Mouse (Mus musculus) hindlimb bud, embryonic 11.5 days (tissue): Measurements from ENCODE around the gene Tfdp1.
A peak's percentile ranks its signal among the peaks of the same experiment; 100 is the strongest.

Source experiments
- DNase-seq: peaks from one replicate; pipeline ENCODE4 v3.0.0-alpha.2; 2012; ENCODE audit warnings: low read depth, low spot score; ENCODE audit errors: extremely low spot score

Gene Tfdp1

DNA sequence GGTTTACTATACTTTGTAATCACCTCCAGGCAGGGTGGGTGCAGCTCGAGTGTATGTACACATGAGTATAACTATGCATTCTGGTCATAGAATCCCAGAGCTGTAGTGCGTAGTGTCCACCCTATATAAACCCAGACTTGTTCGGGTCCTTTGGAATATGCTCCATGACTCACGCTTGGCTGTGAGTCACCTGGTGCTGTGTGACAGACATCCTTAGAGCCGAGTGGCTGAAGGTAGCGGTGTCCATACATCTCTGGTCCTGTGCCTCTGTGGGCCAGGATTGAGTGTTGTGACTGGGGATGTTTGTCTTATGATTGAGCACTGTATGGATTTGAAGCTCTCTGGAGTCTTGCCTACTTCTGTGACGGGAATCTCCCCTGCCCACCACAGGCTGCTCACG is 14.1 kb downstream of the Tfdp1 start:
- DNase-seq, result no peak

DNA sequence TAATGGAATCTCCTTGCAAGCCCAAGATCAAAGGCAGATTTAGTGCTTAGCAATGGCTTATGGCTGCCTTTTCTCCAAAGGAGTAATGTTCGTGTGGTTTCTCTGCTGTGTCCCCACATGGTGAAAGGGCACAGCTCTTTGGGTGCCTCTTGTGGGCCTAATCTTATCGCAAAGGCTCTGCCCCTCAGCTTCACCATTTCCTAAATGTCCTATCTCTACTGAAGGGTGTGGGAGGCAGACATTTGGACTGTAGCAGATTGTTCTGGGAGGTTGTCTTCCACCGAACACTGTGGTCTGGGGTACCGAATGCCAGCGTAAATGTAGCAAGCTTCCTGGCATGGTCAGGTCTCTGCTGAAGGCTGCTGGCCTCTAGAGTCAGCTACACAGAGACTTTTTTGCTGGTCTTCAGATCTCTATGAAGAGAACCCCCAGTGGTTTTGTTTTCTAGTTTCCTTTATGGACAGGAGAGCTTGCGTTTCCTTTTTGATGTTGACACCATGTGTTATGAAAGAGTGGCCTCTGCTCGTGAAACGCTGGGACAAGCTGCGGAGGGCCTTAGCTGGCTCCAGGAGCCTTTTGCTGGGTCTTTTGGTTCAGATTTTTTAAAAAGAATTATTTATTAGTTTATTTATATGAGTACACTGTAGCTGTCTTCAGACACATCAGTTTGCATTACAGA is 14.7 kb downstream of the Tfdp1 start:
- DNase-seq, result no peak

DNA sequence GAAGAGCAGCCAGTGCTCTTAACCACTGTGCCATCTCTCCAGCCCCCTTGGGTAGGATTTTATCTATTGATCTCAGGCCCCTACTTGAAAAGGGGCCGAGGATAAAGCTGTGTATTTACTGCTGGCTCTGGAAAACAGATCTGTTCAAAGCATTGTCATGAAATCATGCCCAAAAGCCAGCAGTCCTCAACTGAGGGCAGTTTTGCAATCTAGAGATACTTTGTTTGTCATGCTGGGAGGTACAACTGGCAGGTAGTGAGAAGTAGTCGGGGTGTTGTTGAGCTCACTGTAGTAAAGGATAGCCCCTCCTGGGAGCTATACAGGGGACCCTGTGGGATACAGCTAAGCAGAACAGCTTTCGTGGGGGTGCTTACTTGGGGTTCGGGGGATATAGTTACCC is 15.3 kb downstream of the Tfdp1 start:
- DNase-seq, result no peak

DNA sequence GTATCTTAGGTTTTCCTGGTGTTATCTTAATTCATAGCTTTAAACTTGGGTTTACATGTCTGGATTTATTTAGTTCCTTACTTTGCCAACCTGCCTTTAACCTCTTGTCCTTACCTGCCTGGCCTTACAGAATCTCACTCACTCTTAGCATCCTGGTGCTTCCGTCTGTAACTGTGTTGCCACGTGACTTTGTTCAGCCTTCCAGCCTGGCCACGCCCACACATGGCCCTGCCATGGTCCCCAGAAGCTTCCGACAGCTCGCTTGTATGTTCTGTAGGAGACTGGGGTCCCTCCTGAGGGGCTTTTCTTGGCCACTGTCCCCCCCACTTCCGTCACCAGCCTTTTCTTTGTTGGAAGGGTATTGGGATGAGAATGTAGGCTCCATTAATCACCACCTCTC is 17.7 kb downstream of the Tfdp1 start:
- DNase-seq, result no peak

DNA sequence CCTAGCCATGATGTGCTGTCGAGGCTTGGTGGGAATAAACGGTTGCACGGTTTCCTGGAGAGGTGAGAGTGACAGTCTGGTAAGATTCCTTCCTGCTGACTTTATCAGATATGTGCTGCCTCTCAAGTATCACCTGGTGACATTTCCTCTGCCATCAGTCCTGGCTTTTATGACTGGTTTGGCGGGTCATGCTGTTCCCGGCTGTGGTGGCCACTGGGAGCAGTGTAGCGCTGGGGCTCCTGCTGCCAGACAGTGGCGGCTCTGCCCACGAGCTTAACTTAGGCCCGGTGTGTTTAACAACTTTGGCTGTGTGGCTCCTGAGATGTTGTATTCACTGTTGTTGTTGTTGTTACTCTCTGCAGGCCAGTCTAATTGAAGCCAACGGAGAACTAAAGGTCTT is 18.1 kb downstream of the Tfdp1 start:
- no peak for DNase-seq

DNA sequence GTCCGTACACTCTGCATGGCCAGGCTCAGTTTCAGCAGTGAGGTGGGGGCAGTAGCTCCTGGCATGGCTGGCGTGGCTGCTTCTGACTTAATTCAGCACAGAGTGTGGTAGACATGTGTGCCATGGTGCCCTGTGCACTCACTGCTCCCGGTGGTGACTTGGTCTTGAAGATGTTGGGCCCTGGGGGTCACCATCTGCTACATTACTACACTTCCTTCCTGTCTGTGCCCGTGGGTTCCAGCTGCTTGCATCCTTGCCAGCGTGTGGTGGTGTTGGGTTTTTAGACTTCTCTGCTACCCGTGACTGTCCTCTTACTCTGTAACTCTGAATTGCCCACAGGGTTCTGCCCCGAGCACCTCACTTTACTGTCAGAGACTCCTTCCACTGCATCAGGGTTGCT is 21.7 kb downstream of the Tfdp1 start:
- no peak for DNase-seq

DNA sequence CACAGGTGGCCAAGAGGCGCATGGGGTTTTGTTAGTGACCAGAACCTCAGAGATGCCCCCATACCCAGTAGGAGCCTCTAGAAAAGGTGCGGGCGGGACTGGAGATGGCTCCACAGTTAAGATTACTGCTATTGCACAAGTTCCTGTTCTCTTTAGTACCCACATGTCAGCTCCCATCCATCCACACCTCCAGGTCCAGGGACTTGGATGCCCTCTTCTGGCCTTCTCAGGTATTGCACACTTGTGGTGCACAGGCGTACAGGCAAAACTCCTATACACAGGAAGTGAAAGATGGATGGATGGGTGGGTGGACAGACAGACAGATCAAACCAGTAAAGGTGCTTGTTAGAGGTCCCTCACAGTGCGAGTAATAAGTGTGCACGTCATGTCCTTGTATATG is 23.3 kb downstream of the Tfdp1 start:
- DNase-seq, result no peak

DNA sequence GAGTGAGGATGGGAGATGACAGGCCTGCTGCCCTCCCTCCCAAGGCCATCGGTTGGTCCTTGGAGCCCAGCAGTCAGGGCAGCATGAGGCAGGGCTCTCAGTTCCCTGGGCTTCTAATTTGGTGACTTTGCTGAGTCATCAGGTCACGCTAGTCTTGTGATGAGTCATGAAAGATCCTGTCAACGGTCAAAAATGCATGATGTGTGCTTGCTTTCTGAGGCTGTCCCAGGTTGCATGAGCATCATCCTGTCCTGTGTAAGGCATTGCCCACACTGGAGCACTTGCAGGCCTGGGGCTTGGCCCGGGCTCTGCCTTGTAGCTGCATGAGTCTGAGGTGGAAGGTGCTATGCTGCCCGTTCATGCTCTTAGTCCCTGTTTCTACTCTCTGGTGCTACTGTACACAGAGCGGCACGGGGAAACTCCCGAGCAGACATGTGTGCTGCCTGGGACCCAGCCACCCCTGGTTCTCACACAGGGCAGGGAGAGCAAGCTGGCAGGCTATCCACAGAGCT is 34.7 kb downstream of the Tfdp1 start:
- DNase-seq, result no peak

DNA sequence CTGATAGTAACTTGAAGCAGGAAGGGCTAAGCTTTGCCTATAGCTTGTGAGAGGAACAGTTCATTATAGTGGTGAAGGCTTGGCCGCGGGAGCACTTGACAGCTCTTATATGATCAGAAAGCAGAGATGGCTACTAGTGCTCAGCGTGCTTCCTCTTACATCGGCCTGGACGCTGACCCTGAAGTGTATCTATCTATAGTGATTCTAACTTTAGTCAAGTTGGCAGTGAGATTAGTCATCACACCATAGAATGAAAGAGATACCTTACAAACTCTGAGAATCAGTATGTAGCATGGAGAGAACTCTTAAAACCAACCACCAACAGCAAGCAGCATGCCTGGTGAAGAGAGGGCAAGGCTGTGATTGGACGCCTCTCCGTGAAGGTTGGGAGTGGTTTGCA is 43.1 kb downstream of the Tfdp1 start:
- DNase-seq, result no peak

DNA sequence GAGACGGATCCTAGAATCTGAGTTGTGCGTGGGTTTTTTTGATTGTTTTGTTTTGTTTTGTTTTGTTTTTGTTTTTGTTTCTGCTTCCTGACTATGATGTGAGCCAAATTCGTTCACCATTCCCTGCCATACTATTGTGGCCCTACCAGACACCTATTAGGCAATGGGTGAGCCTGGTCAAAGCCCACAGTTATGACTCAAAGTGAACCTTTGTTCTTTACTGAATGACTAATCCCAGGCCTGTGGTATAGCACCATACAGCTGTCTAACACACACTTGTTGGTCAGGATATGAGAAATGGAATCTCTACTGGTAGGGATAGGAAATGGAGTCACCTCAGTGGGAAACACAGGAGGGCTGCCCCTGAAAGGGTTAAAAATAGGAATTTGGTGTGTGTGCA is 44.0 kb downstream of the Tfdp1 start:
- DNase-seq, result no peak

DNA sequence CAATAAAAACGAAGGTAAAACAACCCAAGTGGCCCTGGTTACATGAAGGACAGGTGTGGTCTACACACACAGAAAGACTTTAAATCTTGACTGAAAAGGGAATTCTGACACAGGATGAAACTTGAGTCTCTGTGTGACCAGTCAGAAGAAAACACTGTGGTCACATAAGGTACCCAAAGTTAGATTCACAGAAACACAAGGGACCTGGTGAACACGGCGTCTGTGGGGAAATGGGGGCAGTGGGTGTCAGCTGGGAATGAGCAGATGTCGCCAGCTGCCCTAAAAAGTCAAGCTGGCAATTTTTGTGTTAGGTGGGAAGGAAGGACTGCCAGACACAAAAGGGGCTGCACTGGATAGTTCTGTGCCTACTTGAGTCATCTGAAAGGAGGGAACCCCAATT is 44.4 kb downstream of the Tfdp1 start:
- DNase-seq, result no peak

DNA sequence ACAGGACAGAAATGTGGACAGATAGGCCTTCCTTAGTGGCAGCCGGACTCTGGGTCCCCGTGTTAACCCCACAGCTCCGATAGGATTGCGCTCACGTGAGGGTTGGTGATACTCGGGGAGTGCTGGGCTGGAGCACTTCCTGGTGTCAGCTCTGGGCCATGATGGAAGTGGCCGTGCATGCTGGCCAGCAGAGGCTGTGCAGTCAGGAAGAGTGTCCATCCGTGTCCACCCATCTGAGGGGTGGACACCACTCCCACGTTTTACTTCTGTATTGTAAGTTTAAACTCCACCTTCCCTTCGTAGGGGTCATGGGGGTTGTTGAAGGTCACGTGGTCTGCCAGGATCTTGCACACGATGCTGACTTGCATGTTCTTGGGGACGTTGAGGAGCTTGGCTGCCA is 47.8 kb downstream of the Tfdp1 start:
- no peak for DNase-seq

DNA sequence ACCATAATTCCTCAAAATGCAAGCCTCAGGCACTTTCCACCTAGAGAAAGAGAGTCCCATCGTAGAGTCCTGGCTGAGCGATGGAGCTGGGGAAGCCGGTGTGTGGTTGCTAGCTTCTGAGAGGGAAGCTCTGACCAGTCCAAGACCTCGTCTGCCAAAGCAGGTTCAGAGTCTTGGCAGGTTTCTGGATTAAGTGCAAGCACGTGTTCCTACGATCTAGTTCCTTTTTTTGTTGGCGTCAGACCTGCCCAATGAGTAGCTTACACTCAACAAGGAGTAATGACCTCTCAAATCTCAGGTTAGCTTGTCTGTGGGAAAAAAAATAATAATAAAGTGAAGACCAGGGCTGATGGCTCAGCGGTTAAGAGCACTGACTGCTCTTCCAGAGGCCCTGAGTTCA is 49.2 kb downstream of the Tfdp1 start:
- no peak for DNase-seq

DNA sequence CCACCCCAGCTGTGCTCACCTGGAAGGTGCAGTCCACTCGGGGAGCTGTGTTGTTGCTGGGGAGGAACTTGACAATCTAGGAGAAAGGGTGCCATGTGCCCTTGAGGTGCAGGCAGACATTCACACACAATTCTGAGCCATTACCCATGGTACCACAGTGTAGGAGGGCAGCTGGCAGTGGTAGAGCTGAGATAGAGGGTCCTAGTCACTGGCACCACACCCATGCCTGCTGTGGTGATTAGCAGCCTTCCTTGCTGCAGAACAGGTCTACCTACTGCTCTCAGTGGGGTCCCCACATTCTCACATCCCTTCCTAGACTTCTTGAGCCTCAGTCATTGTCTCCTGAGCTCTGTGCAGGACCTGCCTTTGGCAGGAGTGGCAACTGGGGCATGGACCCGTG is 50.2 kb downstream of the Tfdp1 start:
- no peak for DNase-seq

DNA sequence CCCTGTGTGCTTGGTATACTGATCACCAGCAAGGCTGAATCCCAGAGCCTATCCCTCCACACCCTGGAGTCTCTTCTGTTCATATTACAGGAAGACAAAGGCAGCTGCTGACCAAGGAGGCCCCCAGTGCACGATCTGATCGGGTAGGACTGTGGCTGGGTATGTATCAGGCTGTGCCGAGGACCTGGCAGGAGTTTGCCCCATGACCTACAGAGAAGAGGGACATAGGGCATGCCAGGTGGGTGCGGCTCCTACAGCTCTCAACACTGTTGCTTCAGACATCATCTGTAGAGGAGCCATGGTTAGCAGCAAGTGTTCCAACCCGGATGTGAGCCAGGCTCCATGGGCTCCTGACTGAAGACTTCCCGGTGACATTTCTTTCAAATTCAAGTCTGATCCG is 55.3 kb downstream of the Tfdp1 start:
- DNase-seq, result no peak

DNA sequence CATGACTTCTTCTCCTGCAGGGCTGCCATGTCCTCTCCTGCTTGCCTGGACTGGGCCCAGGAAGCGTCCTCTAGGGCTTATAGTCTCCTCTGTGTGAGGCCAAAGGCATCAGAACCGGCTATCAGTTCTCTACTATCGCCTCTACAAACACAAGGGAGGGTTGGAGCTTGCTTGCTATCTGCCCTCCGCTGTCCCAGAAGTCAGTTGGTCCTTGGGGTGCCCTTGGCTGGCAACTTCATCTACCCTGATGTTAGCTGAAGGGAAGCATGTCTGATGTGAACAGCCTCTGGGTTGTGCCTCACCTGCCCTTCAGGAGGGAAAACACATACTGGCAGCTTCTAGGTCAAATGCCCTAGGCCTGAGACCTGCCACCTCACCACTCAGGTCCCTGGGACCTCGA is 58.2 kb downstream of the Tfdp1 start, which contains the start of gene Atp4b:
Gene Atp4b, minus strand, starts transcription at position 101 of the 400 bp plus-strand sequence.
- no peak for DNase-seq

DNA sequence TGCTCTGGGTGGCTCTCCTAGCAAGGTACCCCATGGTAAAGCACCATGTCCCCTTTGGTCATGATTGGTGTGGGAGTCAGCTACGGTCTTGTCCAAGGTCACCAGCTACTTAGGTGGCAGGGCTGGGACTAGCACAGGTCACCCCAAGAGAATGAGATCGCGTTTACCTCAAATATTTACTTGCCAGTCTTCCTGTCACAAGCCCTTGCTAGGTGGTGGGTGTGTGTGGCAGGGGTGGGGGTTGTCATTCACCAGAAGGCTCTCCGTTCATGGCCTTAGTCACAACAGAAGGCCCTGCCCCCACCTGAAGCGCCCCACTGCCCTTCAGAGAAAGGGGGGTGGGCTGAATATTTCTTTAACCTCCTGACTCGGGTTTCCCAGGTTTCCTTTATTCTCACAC is 65.0 kb downstream of the Tfdp1 start:
- DNase-seq, result no peak

DNA sequence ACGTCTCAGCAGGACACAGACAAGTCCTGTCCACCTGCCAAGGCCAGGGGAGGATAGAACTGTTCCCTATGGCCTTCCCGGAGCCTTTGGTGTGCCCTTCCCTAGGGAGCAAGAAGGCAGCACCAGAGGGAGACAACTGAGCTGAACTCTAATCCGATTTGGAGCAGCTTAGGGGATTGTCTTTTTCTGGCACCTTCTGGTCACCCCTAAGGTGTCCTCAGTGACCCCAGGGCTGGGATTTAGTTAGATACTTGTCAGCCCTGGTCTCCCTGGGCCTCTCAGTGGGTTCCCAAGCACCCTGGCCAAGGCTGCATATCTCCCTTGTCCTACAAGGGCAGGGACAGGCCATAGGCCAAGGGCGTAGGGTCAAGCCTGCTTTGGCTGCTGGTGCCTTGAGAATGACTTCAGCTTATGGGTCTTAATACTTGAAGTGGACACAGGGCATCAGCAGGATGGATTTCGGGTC is 66.1 kb downstream of the Tfdp1 start, which contains the start of gene Grk1:
Gene Grk1, plus strand, starts transcription at position 416 of the 466 bp plus-strand sequence.
- no peak for DNase-seq

DNA sequence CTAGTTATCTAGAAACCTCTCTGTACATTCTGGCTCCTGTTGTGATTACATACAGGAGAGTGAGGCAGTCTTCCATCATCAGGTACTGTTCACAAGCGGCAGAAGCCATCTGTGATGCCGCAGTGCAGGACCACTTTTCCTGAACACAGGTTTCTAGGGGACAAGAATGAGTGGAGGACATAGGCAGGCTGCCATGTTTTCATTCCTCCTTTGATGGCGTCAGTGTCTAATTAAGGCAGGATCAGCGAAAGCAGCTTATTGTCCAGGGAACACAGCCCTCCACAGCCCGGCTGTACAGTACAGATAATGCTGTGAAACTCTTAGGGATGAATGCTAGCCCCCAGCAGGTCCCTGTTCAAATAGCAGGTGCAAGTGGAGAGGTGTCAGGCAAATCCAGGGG is 67.5 kb downstream of the Tfdp1 start:
- no peak for DNase-seq

DNA sequence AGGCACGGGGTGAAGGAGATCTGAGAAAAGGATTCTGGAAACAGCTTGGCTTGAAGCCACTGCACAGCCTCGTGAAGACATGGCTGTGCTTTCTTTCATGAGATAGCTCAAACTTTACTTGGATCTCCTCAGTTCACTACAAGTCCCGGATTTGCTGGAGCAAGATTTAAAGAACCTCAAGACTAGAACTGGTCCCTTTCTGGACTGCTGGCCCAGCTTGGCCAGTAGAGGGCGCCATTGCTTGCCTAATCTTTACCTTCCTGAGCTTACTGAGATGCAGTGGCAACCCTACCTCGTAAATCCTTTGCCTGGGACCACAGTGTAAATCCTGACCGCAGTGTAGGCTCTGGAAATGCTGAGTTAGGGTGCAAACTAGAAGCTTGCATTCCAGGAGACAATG is 73.0 kb downstream of the Tfdp1 start:
- peak; percentile 41 for DNase-seq

DNA sequence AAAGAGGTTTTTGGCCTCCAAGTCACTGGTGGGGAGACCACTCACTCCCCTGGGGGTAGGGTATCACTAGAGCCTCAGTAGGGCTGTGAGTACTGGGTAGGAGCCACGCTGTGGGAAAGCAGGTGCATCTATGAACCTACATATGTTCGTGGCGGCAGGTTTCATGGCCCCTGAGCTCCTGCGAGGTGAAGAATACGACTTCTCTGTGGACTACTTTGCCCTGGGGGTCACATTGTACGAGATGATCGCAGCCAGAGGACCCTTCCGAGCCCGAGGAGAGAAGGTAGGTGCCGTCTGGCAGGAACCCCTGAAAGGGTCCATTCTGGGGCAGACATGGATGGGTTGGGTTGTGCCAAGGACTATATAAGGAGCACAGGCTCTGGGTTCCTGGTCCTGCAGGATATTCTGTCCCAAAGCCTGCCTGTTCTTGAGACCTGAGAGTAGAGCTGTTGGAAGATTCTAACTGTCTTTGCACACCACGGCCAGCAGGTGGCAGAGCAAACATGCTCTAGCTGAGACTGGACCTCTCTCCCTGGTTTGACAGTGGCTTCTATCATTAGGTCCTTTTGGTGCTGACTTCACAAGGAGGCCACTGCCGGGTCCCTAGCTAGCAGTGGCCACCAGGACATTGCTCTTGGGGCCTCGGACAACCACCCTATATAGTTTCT is 74.5 kb downstream of the Tfdp1 start:
- no peak for DNase-seq

DNA sequence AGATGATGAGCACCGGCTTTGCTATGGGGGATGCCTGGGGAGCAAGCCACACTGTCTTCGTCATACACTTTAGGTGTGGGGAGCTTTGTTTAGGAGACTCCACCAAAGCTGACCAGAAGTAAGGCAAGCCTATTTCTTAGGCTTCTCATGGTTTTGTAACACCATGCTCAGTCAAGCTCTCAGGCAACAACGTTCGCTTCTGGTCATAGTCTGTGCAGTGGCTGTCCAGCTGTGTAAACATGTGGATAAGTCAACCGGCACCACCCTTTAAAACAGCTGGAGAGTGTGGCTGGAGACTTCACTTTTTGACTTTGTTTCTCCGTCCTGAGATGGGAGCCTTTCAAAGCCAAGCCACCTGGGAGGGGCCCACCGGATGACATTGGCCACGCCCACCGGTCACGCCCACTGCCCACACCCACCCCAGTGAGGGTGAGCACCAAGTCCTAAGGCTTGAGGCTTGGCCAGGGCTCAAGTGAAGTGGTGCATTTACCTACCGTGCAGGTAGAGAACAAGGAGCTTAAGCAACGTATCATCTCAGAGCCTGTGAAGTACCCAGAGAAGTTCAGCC is 75.4 kb downstream of the Tfdp1 start:
- DNase-seq, result no peak
